Mouse (Mus musculus): ENCODE measurements around the gene Ppox.

DNA sequence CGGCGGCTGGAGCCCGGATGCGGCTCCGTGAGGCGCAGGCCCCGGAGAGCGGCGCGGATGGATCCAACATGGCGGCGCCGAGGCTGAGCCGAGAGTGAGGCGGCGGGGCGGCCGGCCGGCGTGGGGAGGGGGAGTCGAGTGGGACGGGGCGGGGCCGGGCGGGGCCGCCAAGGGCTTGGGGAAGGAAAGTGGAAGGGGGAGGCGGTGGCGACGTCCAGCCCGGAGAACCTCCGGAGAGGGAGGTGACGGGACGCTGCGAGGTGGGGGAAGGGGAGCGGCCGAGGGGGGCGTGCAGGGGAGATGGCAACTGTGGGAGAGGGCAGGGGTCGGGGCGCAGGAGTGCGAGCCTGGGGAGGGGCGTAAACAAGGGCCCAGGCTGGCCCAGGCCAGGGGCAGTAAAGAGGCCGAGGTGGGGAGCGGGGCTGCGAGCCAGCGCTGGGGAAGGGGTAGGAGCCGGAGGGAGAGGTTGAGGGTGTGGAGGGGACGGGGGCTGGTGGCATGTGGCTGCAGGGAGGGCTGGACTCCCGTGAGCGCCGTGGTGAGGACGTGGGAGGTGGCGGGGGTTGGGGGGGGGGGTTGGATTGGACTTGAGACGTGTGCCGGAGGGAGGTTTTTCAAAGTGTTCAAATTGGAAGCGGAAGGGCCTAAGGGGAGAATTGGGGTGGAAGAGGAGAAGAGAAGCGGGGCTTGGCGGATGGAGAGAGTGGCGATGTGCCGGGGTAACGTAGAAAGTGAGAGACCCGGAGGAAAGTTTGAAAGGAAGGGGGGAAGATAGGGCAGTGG is 48.6 kb upstream of the Ppox start:
- no peak for TF ChIP-seq CTCF (IDR thresholded peaks at IDR 0.05)
- TF ChIP-seq POLR2A (IDR thresholded peaks at IDR 0.05; ENCODE audit: insufficient read depth, low read depth, low read length), result 0 out of 2 replicates have a peak, but pooled peaks have one; percentile 14

All from heart, adult 2 months (tissue).